Comparison of ENCODE assay signal across 24 mouse cellular contexts in the genomic region with DNA sequence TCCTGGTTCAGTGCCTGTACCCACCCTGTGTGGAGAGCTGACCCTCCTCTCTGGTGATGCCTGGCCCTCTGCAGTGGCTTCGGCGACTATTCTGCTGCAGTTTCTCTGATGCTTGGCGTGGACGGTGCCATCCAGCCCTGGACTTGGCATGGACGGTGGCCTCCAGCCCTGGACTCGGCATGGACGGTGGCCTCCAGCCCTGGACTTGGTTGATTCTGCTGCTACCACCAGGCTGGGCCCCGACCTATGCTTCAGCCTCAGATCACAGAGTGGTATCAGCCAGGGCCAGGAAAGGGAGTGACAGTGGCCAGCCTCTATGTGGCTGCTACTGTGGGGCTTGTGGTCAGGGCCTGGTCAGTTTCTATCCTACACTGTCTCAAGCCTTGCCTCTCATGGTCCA. TPM values are rescaled to one million over a fixed set of nuclear protein-coding genes. Genes with fewer than 3 reads are reported as not detected.
A peak's percentile ranks its signal among the peaks of the same experiment; 100 is the strongest.
DNase-seq lines count a peak whose midpoint lies in the region; ATAC-seq and TF ChIP-seq lines count a peak whose summit lies in the region.
"Had no signal": no experiment of that assay in that cellular context is flagged by ENCODE, and none has a peak within 500 bp of the region (broad histone marks: within the 10 kb centered on the region; RNA-seq: fewer than 3 reads in every experiment).

No protein-coding gene starts in this region.

- no peaks in the 10 kb centered on the region for H3K9me3 ChIP-seq in heart, embryonic 12.5 days (replicated peaks)
- no peaks in the 10 kb centered on the region for H3K9me3 ChIP-seq in megakaryocyte, embryonic 14.5 days
- H3K9me3 ChIP-seq in stomach, postnatal 0 days (ENCODE audit: control insufficient read depth, low read length) = no peaks in the 10 kb centered on the region
- no peaks in the 10 kb centered on the region for H3K9me3 ChIP-seq in intestine, embryonic 15.5 days
- H3K9me3 ChIP-seq: forebrain, embryonic 15.5 days; G1E; midbrain, embryonic 13.5 days; neural tube, embryonic 15.5 days had no signal

- no peak overlapping the region for H3K4me2 ChIP-seq in heart, embryonic 12.5 days
- H3K4me2 ChIP-seq in stomach, postnatal 0 days (replicated peaks; ENCODE audit: low read depth) = no peak overlapping the region
- no peak overlapping the region for H3K4me2 ChIP-seq in intestine, embryonic 15.5 days (replicated peaks)
- H3K4me2 ChIP-seq: forebrain, embryonic 15.5 days; midbrain, embryonic 13.5 days; neural tube, embryonic 15.5 days had no signal

- H3K27me3 ChIP-seq in heart, embryonic 12.5 days (replicated peaks) = no peaks in the 10 kb centered on the region
- no peaks in the 10 kb centered on the region for H3K27me3 ChIP-seq in megakaryocyte, embryonic 14.5 days (replicated peaks)
- no peaks in the 10 kb centered on the region for H3K27me3 ChIP-seq in stomach, postnatal 0 days (ENCODE audit: control insufficient read depth, insufficient read depth, low read length)
- H3K27me3 ChIP-seq in intestine, embryonic 15.5 days (replicated peaks) = no peaks in the 10 kb centered on the region
- H3K27me3 ChIP-seq: forebrain, embryonic 15.5 days; midbrain, embryonic 13.5 days; neural tube, embryonic 15.5 days had no signal

- peak; percentile 59 for DNase-seq in cerebellum, adult 11 months
- DNase-seq in cerebellum, postnatal 4 days (ENCODE audit: low spot score in 2 of 2) = no peak
- no peak for DNase-seq in heart, adult 9 months (ENCODE audit: low spot score in 2 of 2)
- DNase-seq in stomach, postnatal 0 days (ENCODE audit: low spot score) = no peak
- DNase-seq: adrenal gland, postnatal 36 days; kidney, adult 18-20 months; kidney, postnatal 25 days; layer of hippocampus, adult 9-11 months; lung, adult 18-20 months; lung, postnatal 36 days; right cerebral cortex, postnatal 4 days; thymus, postnatal 36 days had no signal

- WGBS in heart, embryonic 12.5 days = 90% methylated on average over 8 of the region's 8 CpGs
- WGBS in stomach, postnatal 0 days = 92% methylated on average over 8 of the region's 8 CpGs
- WGBS in intestine, embryonic 15.5 days = 94% methylated on average over 8 of the region's 8 CpGs

- no peak for ATAC-seq in heart, embryonic 12.5 days (ENCODE audit: insufficient number of reproducible peaks, low FRiP score)
- no peak for ATAC-seq in megakaryocyte, adult 5-6 weeks (ENCODE audit: poor library complexity, severe bottlenecking)
- no peak for ATAC-seq in stomach, postnatal 0 days (ENCODE audit: low FRiP score, low TSS enrichment)
- no peak for ATAC-seq in intestine, embryonic 15.5 days
- ATAC-seq: CD4-positive, CD25-positive, alpha-beta regulatory T cell, adult 4 months; forebrain, embryonic 15.5 days; hindbrain, postnatal 0 days; midbrain, embryonic 13.5 days had no signal

- no peak overlapping the region for H3K4me3 ChIP-seq in heart, embryonic 12.5 days
- peak overlapping the region; percentile 26 for H3K4me3 ChIP-seq in megakaryocyte, embryonic 14.5 days (replicated peaks)
- H3K4me3 ChIP-seq in stomach, postnatal 0 days (ENCODE audit: low read depth, low read length) = no peak overlapping the region
- H3K4me3 ChIP-seq in intestine, embryonic 15.5 days (replicated peaks) = no peak overlapping the region
- H3K4me3 ChIP-seq: forebrain, embryonic 15.5 days; midbrain, embryonic 13.5 days; neural tube, embryonic 15.5 days had no signal

- H3K36me3 ChIP-seq in heart, embryonic 12.5 days = peaks cover 21% of the 10 kb centered on the region
- H3K36me3 ChIP-seq in megakaryocyte, embryonic 14.5 days (replicated peaks; ENCODE audit: low read length) = peaks cover 88% of the 10 kb centered on the region
- H3K36me3 ChIP-seq in stomach, postnatal 0 days (ENCODE audit: control insufficient read depth, insufficient read depth, low read length) = no peaks in the 10 kb centered on the region
- no peaks in the 10 kb centered on the region for H3K36me3 ChIP-seq in intestine, embryonic 15.5 days
- H3K36me3 ChIP-seq: forebrain, embryonic 15.5 days had no signal

- TF ChIP-seq CTCF in stomach, postnatal 0 days (IDR thresholded peaks at IDR 0.05; ENCODE audit: low read depth) = no peak

- H3K4me1 ChIP-seq in heart, embryonic 12.5 days (replicated peaks) = peaks cover 76% of the 10 kb centered on the region
- peaks cover 91% of the 10 kb centered on the region for H3K4me1 ChIP-seq in megakaryocyte, embryonic 14.5 days
- no peaks in the 10 kb centered on the region for H3K4me1 ChIP-seq in stomach, postnatal 0 days (replicated peaks; ENCODE audit: control insufficient read depth, insufficient read depth)
- H3K4me1 ChIP-seq in intestine, embryonic 15.5 days (replicated peaks) = no peaks in the 10 kb centered on the region

- H3K9ac ChIP-seq in heart, embryonic 12.5 days = peak overlapping the region; percentile 9
- H3K9ac ChIP-seq in stomach, postnatal 0 days (ENCODE audit: low read length) = no peak overlapping the region
- H3K9ac ChIP-seq in intestine, embryonic 15.5 days = no peak overlapping the region
- H3K9ac ChIP-seq: forebrain, embryonic 15.5 days; midbrain, embryonic 13.5 days; neural tube, embryonic 15.5 days had no signal

- H3K27ac ChIP-seq in heart, embryonic 12.5 days (ENCODE audit: poor library complexity, severe bottlenecking) = peak overlapping the region; percentile 84
- no peak overlapping the region for H3K27ac ChIP-seq in stomach, postnatal 0 days (replicated peaks)
- no peak overlapping the region for H3K27ac ChIP-seq in intestine, embryonic 15.5 days
- H3K27ac ChIP-seq: forebrain, embryonic 15.5 days; hindbrain, postnatal 0 days; midbrain, embryonic 13.5 days; neural tube, embryonic 15.5 days had no signal

- no peak for TF ChIP-seq EP300 in stomach, postnatal 0 days (optimal IDR thresholded peaks at IDR 0.05)

RNA-seq across cellular contexts. Expression of a gene that starts 30.1 kb away (rescaled TPM):
- 11.9 and 14.0 TPM in 2 replicates for polyA plus RNA-seq in heart, embryonic 12.5 days (2016; fragmentation: Nextera tagmentation; extraction: Ambion mirVana)
- 0.11 TPM in 1 of 2 replicates, not detected in the other for polyA plus RNA-seq in megakaryocyte, embryonic 14.5 days (2012; ENCODE audit: insufficient read depth, low replicate concordance)
- total RNA-seq in megakaryocyte, adult 5-6 weeks (2015) = not detected in 2 replicates
- total RNA-seq in megakaryocyte, adult 5-6 weeks (2017) = 0.04 and 1.7 TPM in 2 replicates
- polyA plus RNA-seq in stomach, postnatal 0 days (2015; fragmentation: Nextera tagmentation; extraction: Ambion mirVana) = 6.9 and 8.4 TPM in 2 replicates
- 7.3 and 8.1 TPM in 2 replicates for polyA plus RNA-seq in intestine, embryonic 15.5 days (2015; fragmentation: Nextera tagmentation; extraction: Ambion mirVana)
- total RNA-seq: hematopoietic stem cell, adult 5-6 weeks had no signal

RNA-seq across cellular contexts. Expression of a gene that starts 47.5 kb away (rescaled TPM):
- not detected in 2 replicates for polyA plus RNA-seq in heart, embryonic 12.5 days (2016; fragmentation: Nextera tagmentation; extraction: Ambion mirVana)
- not detected in 2 replicates for polyA plus RNA-seq in megakaryocyte, embryonic 14.5 days (2012; ENCODE audit: insufficient read depth, low replicate concordance)
- total RNA-seq in megakaryocyte, adult 5-6 weeks (2015) = not detected in 2 replicates
- not detected in 2 replicates for total RNA-seq in megakaryocyte, adult 5-6 weeks (2017)
- not detected in 2 replicates for polyA plus RNA-seq in stomach, postnatal 0 days (2015; fragmentation: Nextera tagmentation; extraction: Ambion mirVana)
- not detected in 2 replicates for polyA plus RNA-seq in intestine, embryonic 15.5 days (2015; fragmentation: Nextera tagmentation; extraction: Ambion mirVana)
- total RNA-seq: adrenal gland, postnatal 36 days; G1E; hematopoietic stem cell, adult 5-6 weeks; liver, adult 2 months had no signal
- polyA plus RNA-seq: CD4-positive, CD25-positive, alpha-beta regulatory T cell, adult 4 months; G1E; liver, adult 2 months had no signal

RNA-seq across cellular contexts. Expression of a gene that starts 53.1 kb away (rescaled TPM):
- 24.0 and 25.4 TPM in 2 replicates for polyA plus RNA-seq in heart, embryonic 12.5 days (2016; fragmentation: Nextera tagmentation; extraction: Ambion mirVana)
- polyA plus RNA-seq in megakaryocyte, embryonic 14.5 days (2012; ENCODE audit: insufficient read depth, low replicate concordance) = 5.8 and 20.7 TPM in 2 replicates
- total RNA-seq in megakaryocyte, adult 5-6 weeks (2015) = 8.7 and 9.3 TPM in 2 replicates
- 9.7 and 11.9 TPM in 2 replicates for total RNA-seq in megakaryocyte, adult 5-6 weeks (2017)
- polyA plus RNA-seq in stomach, postnatal 0 days (2015; fragmentation: Nextera tagmentation; extraction: Ambion mirVana) = 9.6 and 10.2 TPM in 2 replicates
- 17.3 and 17.6 TPM in 2 replicates for polyA plus RNA-seq in intestine, embryonic 15.5 days (2015; fragmentation: Nextera tagmentation; extraction: Ambion mirVana)
